In the genomic region with DNA sequence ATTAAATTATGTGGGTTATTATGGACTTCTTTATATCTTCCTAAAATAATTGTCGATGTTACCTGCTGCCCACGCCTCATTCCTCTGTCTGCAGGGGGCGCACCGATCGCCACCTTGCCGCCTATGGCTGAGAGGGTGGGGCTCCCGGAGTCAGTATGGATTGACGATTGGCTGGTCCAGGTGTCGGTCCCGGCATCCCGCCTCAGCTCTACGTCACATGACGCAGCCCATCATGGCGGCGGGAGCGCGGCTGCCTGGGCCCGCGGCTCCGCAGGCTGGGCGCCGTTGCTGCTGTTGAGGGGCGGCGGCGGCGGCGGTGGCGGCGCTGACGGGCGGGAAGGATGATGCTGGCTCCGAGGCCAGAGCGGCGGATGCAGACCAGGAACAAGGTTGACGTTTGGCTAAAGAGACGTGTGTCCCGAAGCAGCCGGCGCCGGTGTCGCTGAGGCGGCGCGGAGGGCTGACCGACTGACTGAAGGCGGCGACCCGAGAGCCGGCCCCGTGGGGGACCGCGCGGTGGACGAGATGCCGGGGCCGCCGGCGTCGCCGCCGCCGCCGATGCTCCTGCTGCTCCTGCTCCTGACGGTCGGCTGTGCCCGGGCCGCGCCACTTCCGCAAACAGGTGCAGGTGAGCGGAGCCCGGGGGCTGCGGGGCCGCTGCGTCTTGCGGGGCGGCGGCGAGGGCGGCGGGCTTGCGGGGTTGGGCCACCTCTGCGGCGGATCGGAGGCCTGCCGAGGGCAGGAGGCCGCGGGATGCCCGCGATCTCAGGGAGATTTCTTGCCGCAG, we compare ENCODE assay signal across 8 mouse cellular contexts. TPM values are rescaled to one million over a fixed set of nuclear protein-coding genes. Genes with fewer than 3 reads are reported as not detected.
DNase-seq lines count a peak whose midpoint lies in the region; ATAC-seq and TF ChIP-seq lines count a peak whose summit lies in the region.

TSS of gene Lmtk2 (plus strand) at position 288 of the 787 bp plus-strand sequence.

- peak within 1 kb of the TSS; percentile 93 for H3K4me3 ChIP-seq in G1E (ENCODE audit: low read depth, low read length)
- H3K4me3 ChIP-seq in forebrain, postnatal 0 days (ENCODE audit: low read depth, low read length): peak within 1 kb of the TSS; percentile 93
- peak within 1 kb of the TSS; percentile 99 for H3K4me3 ChIP-seq in lung, embryonic 15.5 days

- WGBS in forebrain, postnatal 0 days: 1% methylated on average over 80 of the region's 90 CpGs
- WGBS in lung, embryonic 15.5 days: under 1% methylated on average over 83 of the region's 90 CpGs

- peak; percentile 99 for ATAC-seq in G1E (ENCODE audit: extremely low read depth, insufficient number of reproducible peaks, low FRiP score, poor library complexity, severe bottlenecking)
- peak; percentile 100 for ATAC-seq in forebrain, postnatal 0 days
- ATAC-seq in lung, embryonic 15.5 days (ENCODE audit: borderline replicate concordance, extremely low read depth, low FRiP score, low TSS enrichment): peak; percentile 100

- peak; percentile 97 for DNase-seq in G1E (ENCODE audit: low spot score)
- peak; percentile 98 to 99 for DNase-seq in cerebellum, adult 18-20 months
- DNase-seq in forebrain, postnatal 0 days: peak; percentile 96
- peak; percentile 98 for DNase-seq in heart, postnatal 4 days
- peak; percentile 95 to 98 for DNase-seq in layer of hippocampus, adult 8-10 months (ENCODE audit: low spot score in 2 of 2)
- DNase-seq in ovary, adult 18-20 months (ENCODE audit: low spot score): peak; percentile 92
- DNase-seq in thymus, postnatal 0 days (ENCODE audit: low spot score): peak; percentile 95

- H3K4me2 ChIP-seq in forebrain, postnatal 0 days (ENCODE audit: low read depth): peak within 1 kb of the TSS; percentile 67
- H3K4me2 ChIP-seq in lung, embryonic 15.5 days: peak within 1 kb of the TSS; percentile 89

- H3K36me3 ChIP-seq in G1E (replicated peaks): peaks cover 10% of the 10 kb centered on the region
- no peaks in the 10 kb centered on the region for H3K36me3 ChIP-seq in forebrain, postnatal 0 days (ENCODE audit: insufficient read depth)
- no peaks in the 10 kb centered on the region for H3K36me3 ChIP-seq in lung, embryonic 15.5 days

- TF ChIP-seq CTCF in G1E (IDR thresholded peaks at IDR 0.05; ENCODE audit: low read depth, low read length): peak; percentile 37
- TF ChIP-seq CTCF in forebrain, postnatal 0 days (IDR thresholded peaks at IDR 0.05; ENCODE audit: low read depth): peak; percentile 90

- peaks cover 39% of the 10 kb centered on the region for H3K27me3 ChIP-seq in G1E (ENCODE audit: insufficient read depth, low read length)
- H3K27me3 ChIP-seq in forebrain, postnatal 0 days (ENCODE audit: insufficient read depth, low read length): no peaks in the 10 kb centered on the region
- H3K27me3 ChIP-seq in lung, embryonic 15.5 days: peaks cover 8% of the 10 kb centered on the region; the same call in 1 of the 2 replicates

- peak within 1 kb of the TSS; percentile 91 for H3K27ac ChIP-seq in forebrain, postnatal 0 days (ENCODE audit: low read depth, low read length)
- peak within 1 kb of the TSS; percentile 45 for H3K27ac ChIP-seq in lung, embryonic 15.5 days

- H3K9me3 ChIP-seq in G1E (replicated peaks): no peaks in the 10 kb centered on the region
- H3K9me3 ChIP-seq in forebrain, postnatal 0 days (ENCODE audit: low read length): no peaks in the 10 kb centered on the region
- no peaks in the 10 kb centered on the region for H3K9me3 ChIP-seq in lung, embryonic 15.5 days

- H3K9ac ChIP-seq in forebrain, postnatal 0 days: peak within 1 kb of the TSS; percentile 79
- H3K9ac ChIP-seq in lung, embryonic 15.5 days: peak within 1 kb of the TSS; percentile 78

- H3K4me1 ChIP-seq in G1E (ENCODE audit: insufficient read depth, low read depth, low read length): peaks cover 15% of the 10 kb centered on the region
- peaks cover 8% of the 10 kb centered on the region for H3K4me1 ChIP-seq in forebrain, postnatal 0 days (ENCODE audit: insufficient read depth)
- H3K4me1 ChIP-seq in lung, embryonic 15.5 days: peaks cover 11% of the 10 kb centered on the region; the same call in 1 of the 2 replicates

RNA-seq across cellular contexts. Expression of gene Lmtk2, which starts in this region (rescaled TPM):
- total RNA-seq in G1E (2014; fragmentation: Nextera tagmentation) (26.1 and 29.0 TPM in 2 replicates), G1E (2017) (10.6 and 11.7 TPM in 2 replicates)
- 8.5 and 9.3 TPM in 2 replicates for polyA plus RNA-seq in G1E (2012)
- 56.2 and 63.9 TPM in 2 replicates for total RNA-seq in forebrain, postnatal 0 days (2014; rRNA removed)
- polyA plus RNA-seq in forebrain, postnatal 0 days (2015; fragmentation: Nextera tagmentation; extraction: Ambion mirVana): 6.1 and 7.4 TPM in 2 replicates
- 10 to 100 TPM; 19.0 to 20.8 TPM for total RNA-seq in heart, postnatal 4 days (2021)
- total RNA-seq in layer of hippocampus, adult 8-10 months (2022): 100 to 1,000 TPM in 2 of 4 experiments, 10 to 100 TPM in 2; 76.3 to 105 (median 90.6) TPM
- polyA plus RNA-seq in lung, embryonic 15.5 days (2015; fragmentation: Nextera tagmentation; extraction: Ambion mirVana): 4.0 and 4.4 TPM in 2 replicates
- polyA plus RNA-seq in thymus, postnatal 0 days (2015; fragmentation: Nextera tagmentation; extraction: Ambion mirVana): 3.1 and 3.4 TPM in 2 replicates

Comparison
In these comparisons a context has a peak if more than half of its experiments do, and no peak if none do; other contexts are left out.
1. Peak in every context shown above with its lines: DNase-seq, ATAC-seq, H3K4me3 ChIP-seq and H3K27ac ChIP-seq.